Mouse (Mus musculus) E14TG2a.4 (cell line): Measurements from ENCODE around the gene Gm17662.

ENCODE experiments used
- H3K27me3 ChIP-seq: 2 replicates; pipeline ENCODE4 v1.6.1; 2014; ENCODE audit warnings: low read length, control low read depth; ENCODE audit not compliant: insufficient read depth
- H3K36me3 ChIP-seq: 2 replicates; pipeline ENCODE4 v1.6.1; 2014; ENCODE audit warnings: low read length, control low read depth; ENCODE audit not compliant: insufficient read depth
- H3K4me1 ChIP-seq: replicated peaks from 2 replicates; pipeline ENCODE4 v1.6.1; 2014; ENCODE audit warnings: low read depth, low read length, control low read depth
- H3K4me3 ChIP-seq: replicated peaks from 2 replicates; pipeline ENCODE4 v1.5.1; 2014; ENCODE audit warnings: mild to moderate bottlenecking, low read length
- H3K9me3 ChIP-seq: 2 replicates; pipeline ENCODE4 v1.6.1; 2014; ENCODE audit warnings: low read length, control low read depth
- CTCF ChIP-seq: conservative IDR thresholded peaks from 2 replicates; pipeline ENCODE4 v1.5.1; 2014; ENCODE audit warnings: low read length
- NANOG ChIP-seq: IDR thresholded peaks from 2 replicates; pipeline ENCODE4 v1.6.1; 2014; ENCODE audit warnings: borderline replicate concordance, low read length, mixed read lengths
- POU5F1 ChIP-seq: IDR thresholded peaks from 2 replicates; pipeline ENCODE4 v1.6.1; 2014; ENCODE audit warnings: low read length, borderline replicate concordance

The Gm17662 gene

GRCm38 (mm10) chr4:104824381-104825077 is 32.6 kb upstream of the Gm17662 start:
- no peaks in the 10 kb centered on the region for H3K9me3 ChIP-seq

GRCm38 (mm10) chr4:104828939-104829338 is 28.2 kb upstream of the Gm17662 start:
- TF ChIP-seq CTCF (no peak), NANOG (no peak), POU5F1 (no peak)

More at GRCm38 (mm10) chr4:104824381-104825077, 32.6 kb upstream of the Gm17662 start:
- Histone ChIP-seq H3K4me3 (no peak overlapping the region), H3K36me3 (no peaks in the 10 kb centered on the region), H3K27me3 (no peaks in the 10 kb centered on the region), H3K4me1 (peaks cover 17% of the 10 kb centered on the region)
- TF ChIP-seq POU5F1 (no peak), CTCF (no peak), NANOG (no peak)

GRCm38 (mm10) chr4:104835096-104835495 is 22.0 kb upstream of the Gm17662 start:
- H3K9me3 ChIP-seq: peaks cover 24% of the 10 kb centered on the region
- H3K36me3 ChIP-seq: no peaks in the 10 kb centered on the region
- no peaks in the 10 kb centered on the region for H3K27me3 ChIP-seq
- TF ChIP-seq CTCF (no peak), POU5F1 (no peak), NANOG (no peak)
- no peak overlapping the region for H3K4me3 ChIP-seq
- peaks cover 5% of the 10 kb centered on the region for H3K4me1 ChIP-seq

More at GRCm38 (mm10) chr4:104828939-104829338, 28.2 kb upstream of the Gm17662 start:
- no peaks in the 10 kb centered on the region for H3K27me3 ChIP-seq
- no peaks in the 10 kb centered on the region for H3K36me3 ChIP-seq
- H3K4me1 ChIP-seq: peaks cover 17% of the 10 kb centered on the region
- no peak overlapping the region for H3K4me3 ChIP-seq
- H3K9me3 ChIP-seq: peaks cover 24% of the 10 kb centered on the region

DNA sequence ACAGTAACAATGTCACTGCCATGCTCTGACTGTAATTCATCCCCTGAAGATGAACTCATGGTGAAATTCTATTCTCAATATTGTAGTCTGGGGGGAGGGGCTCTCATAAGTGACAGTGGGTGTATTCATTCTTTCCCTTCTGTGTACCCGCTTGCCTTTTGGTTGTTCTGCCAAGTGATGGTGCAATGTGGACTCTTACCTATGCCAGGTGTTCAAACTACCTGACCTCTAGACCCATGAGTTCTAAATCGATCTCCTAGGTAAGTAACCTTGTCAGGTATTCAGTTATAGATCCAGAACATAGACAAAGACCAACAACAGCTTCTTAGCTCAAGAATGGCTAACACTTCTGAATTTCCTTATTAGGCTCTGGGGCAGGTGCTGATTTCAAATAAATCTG is 18.8 kb upstream of the Gm17662 start:
- Histone ChIP-seq H3K4me3 (no peak overlapping the region), H3K36me3 (no peaks in the 10 kb centered on the region), H3K27me3 (no peaks in the 10 kb centered on the region), H3K4me1 (no peaks in the 10 kb centered on the region), H3K9me3 (peaks cover 5% of the 10 kb centered on the region; the same call in 1 of the 2 replicates)
- TF ChIP-seq NANOG (no peak), POU5F1 (no peak), CTCF (no peak)

GRCm38 (mm10) chr4:104842204-104842603 is 14.9 kb upstream of the Gm17662 start:
- no peak for TF ChIP-seq POU5F1
- TF ChIP-seq CTCF: no peak
- no peak for TF ChIP-seq NANOG
- H3K4me3 ChIP-seq: no peak overlapping the region

GRCm38 (mm10) chr4:104843546-104843945 is 13.6 kb upstream of the Gm17662 start:
- TF ChIP-seq CTCF (no peak), NANOG (no peak), POU5F1 (no peak)
- peaks cover 3% of the 10 kb centered on the region; the same call in 1 of the 2 replicates for H3K27me3 ChIP-seq
- no peak overlapping the region for H3K4me3 ChIP-seq
- H3K36me3 ChIP-seq: no peaks in the 10 kb centered on the region
- no peaks in the 10 kb centered on the region for H3K9me3 ChIP-seq
- H3K4me1 ChIP-seq: no peaks in the 10 kb centered on the region

More at GRCm38 (mm10) chr4:104842204-104842603, 14.9 kb upstream of the Gm17662 start:
- Histone ChIP-seq H3K9me3 (no peaks in the 10 kb centered on the region), H3K4me1 (no peaks in the 10 kb centered on the region), H3K27me3 (peaks cover 3% of the 10 kb centered on the region; the same call in 1 of the 2 replicates), H3K36me3 (no peaks in the 10 kb centered on the region)

DNA sequence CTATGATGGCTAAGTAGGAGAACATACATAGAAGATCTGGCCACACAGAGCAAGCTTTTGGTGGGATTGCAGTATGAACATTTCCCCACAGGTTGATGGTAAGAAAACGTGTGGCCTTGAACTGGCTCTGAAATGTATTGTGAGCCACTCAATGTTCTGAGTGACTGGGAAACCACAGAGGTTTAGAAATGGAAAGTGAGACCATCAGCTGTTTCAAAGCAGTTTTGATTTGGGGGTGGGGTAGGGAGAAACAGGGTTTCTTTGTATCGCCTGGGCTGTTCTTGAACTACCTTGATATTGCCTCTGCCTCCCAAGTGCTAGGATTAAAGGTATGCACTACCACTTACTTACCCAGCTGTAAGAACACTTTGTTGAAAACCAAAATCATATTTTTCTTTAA is 1.9 kb upstream of the Gm17662 start:
- no peaks in the 10 kb centered on the region for H3K27me3 ChIP-seq
- H3K9me3 ChIP-seq: no peaks in the 10 kb centered on the region
- no peaks in the 10 kb centered on the region for H3K36me3 ChIP-seq
- TF ChIP-seq CTCF: no peak
- no peak for TF ChIP-seq NANOG
- H3K4me3 ChIP-seq: no peak overlapping the region
- no peaks in the 10 kb centered on the region for H3K4me1 ChIP-seq

GRCm38 (mm10) chr4:104857823-104858222 is 694 bp downstream of the Gm17662 start:
- no peaks in the 10 kb centered on the region for H3K9me3 ChIP-seq
- no peak overlapping the region for H3K4me3 ChIP-seq
- H3K4me1 ChIP-seq: no peaks in the 10 kb centered on the region
- no peaks in the 10 kb centered on the region for H3K27me3 ChIP-seq
- TF ChIP-seq POU5F1 (no peak), CTCF (no peak), NANOG (no peak)
- H3K36me3 ChIP-seq: no peaks in the 10 kb centered on the region

- Histone ChIP-seq H3K4me3 (no peak overlapping the region), H3K27me3 (no peaks in the 10 kb centered on the region), H3K9me3 (no peaks in the 10 kb centered on the region), H3K36me3 (no peaks in the 10 kb centered on the region), H3K4me1 (no peaks in the 10 kb centered on the region)
- no peak for TF ChIP-seq NANOG
- TF ChIP-seq POU5F1: no peak
- no peak for TF ChIP-seq CTCF
Observed at GRCm38 (mm10) chr4:104861241-104861640, 4.1 kb downstream of the Gm17662 start.
